Mouse (Mus musculus): ENCODE results near the gene Ccne1.

The Ccne1 gene

DNA sequence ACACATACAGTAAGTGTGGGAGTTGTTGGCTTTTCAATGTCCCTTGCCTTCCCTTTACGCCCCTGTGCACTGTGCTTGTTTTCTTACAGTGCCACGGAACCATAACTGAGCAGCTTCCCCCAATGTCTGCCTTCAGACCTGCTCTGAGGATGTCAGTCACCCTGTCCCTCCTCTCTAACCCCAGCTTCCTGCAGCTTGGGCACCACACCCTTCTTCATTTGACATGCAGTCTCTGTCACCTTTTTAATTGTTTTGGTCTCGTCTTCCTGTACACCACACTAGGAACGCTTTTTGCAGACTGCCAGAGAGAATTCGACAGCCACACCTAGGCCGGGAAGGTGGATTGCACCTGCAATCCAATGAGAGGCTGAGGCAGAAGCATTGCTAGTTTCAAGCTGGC, 13.0 kb downstream of the Ccne1 start:
- DNase-seq (ENCODE audit: low spot score in 2 of 2): no peak

DNA sequence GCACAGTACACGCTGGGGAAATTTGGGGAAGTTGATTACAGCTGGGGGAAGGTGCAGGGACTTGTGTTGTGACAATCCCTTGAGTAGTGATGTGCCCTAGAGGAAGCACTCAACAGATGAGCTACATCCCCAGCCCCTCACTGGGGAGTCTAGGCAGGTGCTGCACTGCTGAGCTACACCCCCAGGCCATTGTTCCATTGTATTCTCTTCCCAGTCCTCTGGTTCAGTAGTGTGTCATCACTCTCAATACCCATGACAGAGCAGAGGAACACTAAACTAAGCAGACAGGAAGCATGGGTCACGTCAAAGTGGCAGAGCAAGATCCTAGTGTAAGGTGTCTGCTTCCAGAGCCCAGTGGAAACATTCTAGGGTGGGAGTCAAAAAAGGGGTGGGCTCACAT, 14.2 kb downstream of the Ccne1 start:
- no peak for DNase-seq (ENCODE audit: low spot score in 2 of 2)

DNA sequence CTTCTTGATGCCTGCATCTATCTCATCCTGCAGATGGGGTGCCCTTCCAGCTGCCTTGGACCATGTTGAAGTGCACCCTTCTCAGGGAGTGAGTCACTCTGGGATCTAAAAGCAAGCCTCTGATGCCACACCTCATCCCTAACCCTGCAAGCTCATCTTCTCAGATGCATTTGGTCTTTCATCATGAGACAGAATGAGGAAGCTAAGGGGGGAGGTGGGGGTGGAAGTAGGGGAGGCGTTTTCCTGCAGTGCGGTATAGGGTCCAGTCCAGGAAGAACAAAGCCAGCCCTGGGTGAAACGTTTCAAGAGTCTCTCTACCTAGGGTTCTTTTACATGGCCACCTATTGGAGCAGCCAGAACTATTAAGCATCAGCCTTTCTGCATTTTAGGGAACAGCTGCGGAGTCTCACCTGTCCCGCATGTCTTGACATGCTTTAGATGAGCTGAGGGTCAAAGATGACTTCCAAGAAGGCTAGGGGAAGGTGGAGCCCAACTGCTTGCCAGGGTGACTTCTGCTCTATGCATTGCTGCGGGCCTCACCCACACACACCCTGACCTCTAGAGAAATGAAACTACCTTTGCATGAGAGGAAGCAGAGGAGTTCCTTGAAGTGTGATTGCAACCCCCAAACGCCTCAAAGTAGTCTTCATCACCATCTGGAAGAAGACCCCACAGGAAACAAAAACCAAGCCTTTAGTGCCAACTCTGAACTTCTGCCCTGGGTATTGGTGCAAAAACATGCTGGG, 17.2 kb downstream of the Ccne1 start:
- DNase-seq (ENCODE audit: low spot score in 2 of 2): no peak

DNA sequence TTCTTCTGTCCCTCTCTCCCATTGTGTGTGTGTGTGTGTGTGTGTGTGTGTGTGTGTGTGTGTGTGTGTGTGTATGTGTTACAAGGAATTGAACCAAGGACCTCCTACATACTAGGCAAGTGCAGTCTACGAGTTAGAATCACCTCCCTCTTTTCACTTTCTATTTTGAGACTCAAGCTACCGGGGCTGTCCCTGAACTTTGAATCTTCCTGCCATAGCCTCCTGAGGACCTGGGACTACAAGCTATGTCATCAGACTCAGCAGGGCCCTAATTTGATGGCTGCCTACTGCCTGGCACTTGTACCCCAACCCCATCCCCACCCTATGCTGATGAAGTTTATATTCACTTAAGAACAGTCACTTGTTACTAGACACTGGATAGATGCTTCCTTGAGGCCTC, 18.9 kb downstream of the Ccne1 start:
- DNase-seq (ENCODE audit: low spot score in 2 of 2): no peak

- no peak for DNase-seq (ENCODE audit: low spot score in 2 of 2)
These were observed 19.5 kb downstream of the Ccne1 start for GRCm38 (mm10) chr7:38087856-38088255.

DNA sequence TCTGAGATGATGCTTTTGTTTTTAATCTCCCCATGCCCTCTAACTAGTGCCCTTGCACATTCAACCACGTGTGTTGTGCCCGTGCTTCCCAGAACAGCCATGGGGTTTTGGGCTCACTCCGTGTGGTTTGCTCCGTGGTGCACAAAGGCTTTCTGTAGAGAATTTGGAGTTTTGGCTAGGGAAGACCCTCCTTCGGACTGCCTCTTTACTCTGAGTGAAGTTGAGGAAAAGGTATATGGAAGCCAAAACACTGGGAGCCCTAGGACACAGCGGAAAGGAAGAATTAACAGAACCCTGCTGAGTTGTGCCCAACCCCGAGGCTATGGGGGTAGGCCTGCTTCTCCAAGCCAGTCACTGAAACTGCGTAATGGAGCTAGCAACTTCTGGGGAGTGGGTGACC, 20.9 kb downstream of the Ccne1 start:
- no peak for DNase-seq (ENCODE audit: low spot score in 2 of 2)

DNA sequence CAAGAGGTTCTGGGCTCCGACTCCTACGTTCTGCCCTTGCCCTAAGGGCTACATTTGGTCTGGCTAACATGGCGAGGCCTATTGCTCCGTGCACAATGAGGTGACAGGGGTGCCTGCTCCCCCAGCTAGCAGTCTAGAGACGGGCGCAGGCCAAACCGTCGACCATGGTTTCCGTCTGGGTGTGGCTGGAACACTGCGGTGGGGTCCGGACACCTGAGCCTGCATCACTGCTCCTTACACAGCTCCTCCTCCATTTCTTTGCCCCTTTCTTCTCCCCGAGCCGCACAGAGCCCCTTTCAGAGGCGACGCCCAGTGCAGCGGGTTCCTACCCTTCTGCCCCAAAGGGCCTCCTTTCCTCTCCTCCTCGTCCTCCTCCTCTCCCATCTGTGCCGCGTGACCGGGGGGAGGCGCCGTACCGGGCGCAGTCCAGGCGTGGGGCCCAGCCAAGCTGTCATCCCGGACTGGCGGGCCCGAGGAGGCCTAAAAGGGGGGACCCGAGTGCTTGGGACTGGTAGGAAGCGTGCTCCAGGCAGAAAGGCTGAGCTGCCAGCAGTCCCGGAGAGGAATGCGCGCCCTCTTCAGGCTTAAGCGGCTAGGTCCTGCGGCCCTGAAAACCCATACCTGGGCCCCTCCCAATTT, 21.6 kb downstream of the Ccne1 start:
- peak; percentile 63 to 64 for DNase-seq (ENCODE audit: low spot score in 2 of 2)

DNA sequence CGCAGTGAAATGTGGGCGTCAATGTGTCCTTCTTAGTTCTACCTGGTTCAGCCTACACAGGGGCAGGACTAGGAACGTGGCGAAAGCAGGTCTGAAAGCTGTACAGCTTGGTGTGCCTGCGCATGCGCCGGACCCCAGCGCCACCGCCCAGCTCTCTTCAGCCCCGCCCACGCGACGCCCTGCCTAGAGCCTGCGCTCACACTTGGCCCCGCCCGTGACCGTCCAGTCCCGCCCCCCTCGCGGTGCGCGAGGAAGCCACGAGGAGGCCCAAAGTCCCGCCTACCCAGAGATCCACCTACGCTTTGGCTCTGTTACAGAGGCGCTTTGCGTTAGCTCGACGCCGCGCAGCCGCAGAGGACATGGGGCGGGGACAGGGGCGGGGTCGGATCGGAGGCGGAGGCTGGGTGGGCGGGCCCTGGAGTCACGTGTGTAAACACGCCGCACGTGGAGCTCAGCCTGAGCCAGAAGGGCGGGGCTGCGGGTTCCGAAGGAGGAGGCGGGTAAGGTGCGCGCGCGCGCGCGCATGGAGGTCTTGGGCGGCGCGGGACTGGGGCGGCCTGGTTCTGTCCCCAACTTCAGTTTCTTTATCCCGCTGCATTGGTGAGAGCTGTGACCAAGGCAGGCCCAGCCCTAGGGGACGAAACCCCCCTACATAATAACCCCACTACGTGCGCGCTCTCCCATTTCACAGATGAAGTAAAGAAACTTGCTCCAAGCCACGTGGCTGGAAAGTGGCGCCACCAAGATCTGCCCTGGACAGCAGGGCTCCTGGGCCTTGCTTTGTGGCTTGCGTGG, 22.4 kb downstream of the Ccne1 start:
- DNase-seq (ENCODE audit: low spot score in 2 of 2): peak; percentile 99

DNA sequence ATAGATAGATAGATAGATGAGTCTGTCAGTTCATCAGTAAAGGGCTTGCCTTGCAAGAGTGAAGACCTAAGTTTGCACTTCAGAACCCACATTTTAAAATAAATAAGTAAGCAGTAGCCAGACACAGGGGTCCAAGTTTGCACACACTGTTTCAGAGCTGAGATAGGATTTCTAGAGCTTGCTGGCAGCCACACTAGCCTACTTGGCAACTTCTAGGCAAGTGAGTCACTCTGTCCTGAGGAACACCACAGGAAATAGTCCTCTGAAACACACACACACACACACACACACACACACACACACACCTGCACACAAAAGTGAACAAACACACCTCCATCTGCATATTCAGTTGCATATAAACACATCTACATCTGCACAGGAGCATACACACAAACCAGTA, 24.4 kb downstream of the Ccne1 start:
- DNase-seq (ENCODE audit: low spot score in 2 of 2): no peak

DNA sequence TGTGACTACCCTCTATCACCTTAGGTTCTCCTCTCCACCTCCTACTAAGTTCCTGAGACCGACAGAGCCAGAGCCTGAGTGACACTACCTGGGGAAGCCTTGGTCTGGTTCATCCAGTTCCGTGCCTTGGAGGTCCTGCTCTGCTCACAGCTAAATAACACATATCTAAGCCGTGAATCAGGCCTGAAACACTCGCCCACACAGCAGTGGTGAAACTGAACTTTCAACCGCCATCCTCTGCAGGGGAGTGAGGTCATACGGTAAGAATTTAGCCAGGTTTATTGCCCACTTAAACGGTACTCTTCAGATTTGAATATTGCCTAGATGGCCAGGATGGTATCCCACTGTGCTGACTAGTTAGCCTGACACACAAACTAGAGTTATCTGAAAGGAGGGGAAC, 30.1 kb downstream of the Ccne1 start:
- DNase-seq (ENCODE audit: low spot score in 2 of 2): no peak

- no peak for DNase-seq (ENCODE audit: low spot score in 2 of 2)
These were observed 31.8 kb downstream of the Ccne1 start for GRCm38 (mm10) chr7:38075487-38075886.

- no peak for DNase-seq (ENCODE audit: low spot score in 2 of 2)
These were observed 32.4 kb downstream of the Ccne1 start for GRCm38 (mm10) chr7:38074920-38075319.

DNA sequence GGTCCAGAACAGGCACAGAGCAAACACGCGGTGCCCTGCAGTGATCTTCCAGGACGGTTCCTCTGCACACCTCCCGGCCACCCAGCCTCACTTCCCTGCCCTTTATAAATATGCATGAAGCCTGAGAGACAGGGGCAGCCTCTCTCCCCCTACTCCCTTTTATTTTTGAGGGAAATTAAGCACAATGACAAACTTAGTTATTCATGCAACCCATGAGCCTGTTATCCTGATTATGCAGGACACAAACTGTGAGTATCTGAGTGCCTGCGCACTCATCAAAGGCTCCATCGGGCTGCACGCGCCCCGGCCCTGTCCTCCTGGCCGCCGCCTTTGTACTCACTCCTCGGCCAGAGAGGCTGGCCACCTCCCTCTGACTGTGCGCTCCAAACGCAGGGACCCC, 32.8 kb downstream of the Ccne1 start:
- DNase-seq (ENCODE audit: low spot score in 2 of 2): no peak

GRCm38 (mm10) chr7:38073782-38074181, 33.6 kb downstream of the Ccne1 start:
- peak; percentile 20 to 39 for DNase-seq (ENCODE audit: low spot score in 2 of 2)

DNA sequence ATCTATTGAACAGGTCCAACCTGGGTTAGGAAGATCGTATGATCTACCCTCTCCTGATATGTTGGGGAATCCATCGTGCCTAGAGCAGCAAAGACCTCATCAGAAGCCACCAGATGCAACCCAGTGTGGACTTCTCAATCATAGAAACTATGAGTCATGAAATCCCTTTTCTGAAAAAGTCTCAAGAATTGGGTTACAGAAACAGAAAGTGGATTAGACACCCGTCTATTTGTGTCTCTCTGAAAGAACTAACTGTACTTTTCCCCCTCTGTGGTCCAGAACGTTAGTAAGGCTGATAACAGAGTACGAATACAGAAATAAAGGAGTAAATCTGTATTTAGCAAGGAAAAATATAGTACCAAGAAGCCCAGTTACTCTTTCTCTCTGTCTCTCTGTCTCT, 36.3 kb downstream of the Ccne1 start:
- peak in 1 of 2 experiments; percentile 24 for DNase-seq (ENCODE audit: low spot score in 2 of 2)

DNA sequence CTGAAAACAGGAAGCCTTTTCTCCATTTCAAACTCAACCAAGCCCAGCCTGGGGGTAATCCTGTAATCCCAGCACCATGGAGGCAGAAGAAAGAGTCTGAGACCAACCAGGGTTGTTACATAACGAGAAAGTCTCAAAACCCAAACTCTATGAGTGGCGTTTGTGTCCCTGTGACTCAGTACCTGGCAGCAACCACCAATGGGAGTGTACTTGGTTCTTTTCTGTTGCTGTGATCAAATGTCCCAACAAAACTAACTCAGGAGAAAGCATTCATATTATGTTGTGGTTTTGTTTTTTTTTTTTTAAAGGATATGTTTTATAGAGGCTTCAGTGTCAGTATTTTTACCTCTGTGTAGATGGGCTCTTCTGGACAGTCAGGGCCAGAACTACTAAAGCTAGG, 36.7 kb downstream of the Ccne1 start:
- DNase-seq (ENCODE audit: low spot score in 2 of 2): no peak

- no peak for DNase-seq (ENCODE audit: low spot score in 2 of 2)
These were observed 42.9 kb downstream of the Ccne1 start for GRCm38 (mm10) chr7:38064431-38064830.

- peak; percentile 83 to 84 for DNase-seq (ENCODE audit: low spot score in 2 of 2)
These were observed 46.0 kb downstream of the Ccne1 start for GRCm38 (mm10) chr7:38061060-38061970.

- DNase-seq (ENCODE audit: low spot score in 2 of 2): no peak
These were observed 47.6 kb downstream of the Ccne1 start for GRCm38 (mm10) chr7:38059636-38060330.

GRCm38 (mm10) chr7:38059096-38059495, 48.2 kb downstream of the Ccne1 start:
- peak; percentile 21 to 35 for DNase-seq (ENCODE audit: low spot score in 2 of 2)

- no peak for DNase-seq (ENCODE audit: low spot score in 2 of 2)
These were observed 51.3 kb downstream of the Ccne1 start for GRCm38 (mm10) chr7:38055996-38056395.

Data from heart, adult 9 months (tissue).